Mouse (Mus musculus): ENCODE measurements around the gene Snrpb. TPM values are rescaled to one million over a fixed set of nuclear protein-coding genes. Genes with fewer than 3 reads are reported as not detected.

Snrpb gene
- polyA plus RNA-seq, 1 experiment from 2014 or later = 362 TPM

DNA sequence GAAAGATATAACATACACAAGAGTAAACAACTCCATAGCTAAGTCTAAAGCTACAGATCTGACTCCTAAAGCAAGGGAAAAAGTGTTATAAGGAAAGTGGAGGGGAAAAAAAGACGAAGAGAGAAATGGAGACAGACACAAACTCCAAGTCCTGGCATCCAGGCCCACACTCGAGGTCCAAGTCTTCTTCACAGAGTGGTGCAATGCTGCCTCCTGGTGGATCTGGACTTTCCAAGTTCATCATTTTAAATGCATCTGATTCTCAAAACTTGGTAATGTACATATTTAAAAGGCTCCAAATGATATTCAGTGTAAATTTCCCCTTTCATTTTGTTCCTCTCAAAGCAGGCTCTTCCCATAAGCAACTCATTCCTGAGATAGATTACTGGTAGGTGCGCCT is 11.3 kb downstream of the Snrpb start:
- Histone ChIP-seq H3K9me3 (no peaks in the 10 kb centered on the region), H3K4me3 (no peak overlapping the region), H3K4me2 (no peak overlapping the region), H3K36me3 (peaks cover 43% of the 10 kb centered on the region), H3K27me3 (no peaks in the 10 kb centered on the region), H3K9ac (no peak overlapping the region), H3K4me1 (replicated peaks) (peaks cover 5% of the 10 kb centered on the region), H3K27ac (replicated peaks) (no peak overlapping the region)
- 57% methylated on average over 3 of the region's 3 CpGs for WGBS
- ATAC-seq (ENCODE audit: low read depth) = no peak

DNA sequence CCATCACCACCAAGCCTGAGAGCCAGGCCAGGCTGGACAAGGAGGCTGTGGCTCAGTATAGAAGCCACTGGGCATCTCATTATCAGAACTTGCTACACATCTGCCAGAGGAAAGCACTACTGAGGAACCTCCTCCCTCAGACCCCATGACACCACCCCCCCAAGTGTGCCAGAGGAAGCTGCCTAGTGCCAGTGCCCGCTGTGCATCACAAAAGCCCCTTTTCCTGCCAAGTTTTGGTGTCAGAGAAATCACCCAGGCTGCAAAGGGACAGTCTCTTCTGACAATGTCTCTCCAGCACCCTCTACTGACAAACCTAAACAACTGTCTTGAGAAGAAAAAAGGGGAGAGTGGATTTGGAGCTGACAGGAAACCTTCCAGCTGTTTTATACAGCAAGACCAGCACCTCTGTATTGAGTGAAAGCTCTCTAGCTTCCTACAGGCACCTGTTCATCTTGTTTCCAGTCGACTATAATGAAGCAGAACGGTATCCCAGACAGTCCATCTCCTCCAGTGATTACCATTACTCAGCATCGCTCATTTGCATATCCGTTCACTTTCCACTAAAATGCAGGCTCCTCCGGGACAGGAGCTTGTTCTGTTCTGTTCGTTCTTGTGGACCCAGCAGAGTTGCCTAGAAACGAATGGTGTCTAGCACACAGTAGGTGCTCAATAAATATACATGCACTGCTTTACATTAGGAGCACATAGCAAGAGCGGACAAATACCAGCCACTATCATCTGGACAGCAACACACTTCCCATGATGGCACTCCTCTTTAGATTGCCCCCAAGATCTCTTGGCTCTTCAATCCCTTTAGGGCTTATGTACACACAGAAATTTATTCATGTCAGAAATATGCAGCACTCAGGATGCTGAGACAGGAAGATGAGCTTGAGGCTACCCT is 12.6 kb downstream of the Snrpb start:
- ATAC-seq (ENCODE audit: low read depth) = peak; percentile 85
- no peak overlapping the region for H3K4me3 ChIP-seq
- no peak overlapping the region for H3K9ac ChIP-seq
- peak overlapping the region; percentile 59 for H3K27ac ChIP-seq (replicated peaks)
- H3K4me1 ChIP-seq (replicated peaks) = peaks cover 5% of the 10 kb centered on the region
- H3K4me2 ChIP-seq = no peak overlapping the region
- 55% methylated on average over 9 of the region's 9 CpGs for WGBS
- H3K27me3 ChIP-seq = no peaks in the 10 kb centered on the region
- no peaks in the 10 kb centered on the region for H3K9me3 ChIP-seq
- peaks cover 30% of the 10 kb centered on the region for H3K36me3 ChIP-seq

DNA sequence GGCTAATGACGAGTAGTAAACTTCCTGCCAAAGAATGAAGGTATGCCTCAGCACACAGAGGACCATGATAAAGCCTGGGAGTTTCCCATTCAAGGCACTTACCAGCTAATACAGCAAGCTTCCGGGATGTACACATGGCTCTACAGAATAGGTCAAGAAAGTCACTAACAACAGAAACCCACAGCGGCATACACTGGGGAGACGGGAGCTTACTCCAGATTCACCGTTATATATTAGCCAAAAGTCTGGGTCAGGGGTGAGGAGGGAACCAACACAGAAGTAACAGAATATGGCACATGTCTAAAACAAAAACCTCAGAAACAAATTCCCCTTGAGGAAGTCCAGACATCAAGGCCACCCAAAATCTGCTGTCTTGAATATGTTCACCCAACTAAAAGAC is 16.5 kb downstream of the Snrpb start:
- Histone ChIP-seq H3K4me3 (no peak overlapping the region), H3K4me2 (no peak overlapping the region), H3K4me1 (replicated peaks) (peaks cover 5% of the 10 kb centered on the region), H3K36me3 (peaks cover 3% of the 10 kb centered on the region; the same call in 1 of the 2 replicates), H3K27me3 (no peaks in the 10 kb centered on the region), H3K9ac (no peak overlapping the region), H3K9me3 (no peaks in the 10 kb centered on the region), H3K27ac (replicated peaks) (no peak overlapping the region)
- no peak for ATAC-seq (ENCODE audit: low read depth)
- WGBS = 85% methylated on average over 5 of the region's 5 CpGs

DNA sequence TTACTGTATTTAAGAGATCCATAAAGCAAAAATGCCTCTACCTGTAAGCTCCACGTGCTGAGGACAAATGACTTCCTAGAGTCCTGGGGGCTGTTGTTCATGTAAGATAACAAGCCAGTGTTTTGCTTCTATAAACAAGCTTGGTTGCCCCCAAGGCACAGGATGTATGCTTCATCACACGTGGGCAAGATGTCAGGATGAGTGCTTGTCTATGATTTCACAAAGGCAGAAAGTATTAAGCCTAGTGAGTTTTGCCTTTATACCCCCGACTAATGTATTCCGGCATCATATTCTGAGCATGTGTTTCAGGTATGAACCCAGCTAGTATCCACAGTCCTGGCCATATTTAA is 21.1 kb downstream of the Snrpb start:
- Histone ChIP-seq H3K9me3 (no peaks in the 10 kb centered on the region), H3K4me2 (no peak overlapping the region), H3K27ac (replicated peaks) (no peak overlapping the region), H3K9ac (no peak overlapping the region), H3K4me3 (no peak overlapping the region), H3K27me3 (no peaks in the 10 kb centered on the region), H3K36me3 (no peaks in the 10 kb centered on the region), H3K4me1 (replicated peaks) (no peaks in the 10 kb centered on the region)
- ATAC-seq (ENCODE audit: low read depth) = no peak
- WGBS = 59% methylated on average over 4 of the region's 4 CpGs

DNA sequence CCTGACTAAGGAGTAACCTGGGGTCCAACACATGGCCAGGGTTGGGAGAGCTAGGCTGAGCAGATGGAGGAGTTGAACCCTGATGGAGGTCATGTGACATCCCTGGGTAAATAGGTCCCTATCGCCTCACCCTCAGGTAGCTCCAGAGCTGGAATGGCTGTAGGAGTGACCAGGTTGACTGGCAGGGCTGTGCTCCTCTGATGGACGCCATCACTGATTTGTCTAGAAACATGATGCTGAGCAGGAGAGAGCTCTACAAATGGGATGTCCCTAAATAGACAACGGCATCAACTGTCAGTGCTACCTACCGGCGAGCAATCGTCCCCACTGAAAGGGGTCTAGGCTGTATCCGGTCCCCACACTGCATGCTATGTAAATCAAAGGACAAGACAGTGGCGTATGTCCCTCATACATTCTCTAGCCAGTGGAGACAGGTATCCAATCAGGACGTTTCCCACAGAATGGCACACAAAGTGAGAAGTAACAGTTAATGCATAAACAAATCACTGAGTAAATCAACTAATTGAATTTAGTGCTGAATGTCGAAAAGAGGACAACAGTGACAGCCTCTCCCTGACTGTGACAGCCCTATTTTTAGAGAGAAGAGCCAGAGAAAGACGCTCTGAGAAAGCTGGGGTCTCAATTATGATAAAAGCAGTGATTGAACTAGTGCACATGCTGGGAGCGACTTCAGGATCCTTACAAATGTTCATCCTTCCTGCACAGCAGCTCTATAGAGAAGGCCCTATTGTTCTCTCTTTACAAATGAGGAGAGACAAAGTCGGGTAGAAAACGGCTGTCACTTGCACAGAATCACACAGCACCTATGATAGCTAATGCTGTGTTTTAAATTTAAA is 21.7 kb downstream of the Snrpb start:
- no peaks in the 10 kb centered on the region for H3K9me3 ChIP-seq
- no peaks in the 10 kb centered on the region for H3K36me3 ChIP-seq
- no peak overlapping the region for H3K4me2 ChIP-seq
- no peak overlapping the region for H3K9ac ChIP-seq
- no peak overlapping the region for H3K4me3 ChIP-seq
- H3K4me1 ChIP-seq (replicated peaks) = no peaks in the 10 kb centered on the region
- no peak; the same call in 1 of the 2 replicates for ATAC-seq (ENCODE audit: low read depth)
- no peak overlapping the region for H3K27ac ChIP-seq (replicated peaks)
- WGBS = 53% methylated on average over 14 of the region's 14 CpGs
- H3K27me3 ChIP-seq = no peaks in the 10 kb centered on the region

DNA sequence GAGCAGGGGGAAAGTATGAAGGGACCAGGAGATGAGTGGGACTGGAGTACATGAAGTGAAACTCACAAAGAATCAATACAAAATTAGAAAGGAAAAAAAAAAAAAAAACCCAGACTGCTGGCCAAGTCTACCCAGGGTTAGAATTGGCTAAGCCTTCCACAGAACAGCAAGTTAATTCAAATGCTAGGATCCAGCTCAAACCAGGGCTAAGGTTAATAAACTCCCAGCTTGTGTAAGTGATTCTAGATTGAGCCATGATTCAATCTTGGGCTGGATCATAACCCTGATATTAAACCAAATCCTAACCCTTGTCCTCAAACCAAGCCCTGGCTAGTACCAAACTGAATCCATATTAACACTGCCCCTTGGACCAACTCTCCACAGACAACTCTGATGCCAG is 23.4 kb downstream of the Snrpb start:
- Histone ChIP-seq H3K27me3 (no peaks in the 10 kb centered on the region), H3K4me1 (replicated peaks) (no peaks in the 10 kb centered on the region), H3K27ac (replicated peaks) (no peak overlapping the region), H3K36me3 (no peaks in the 10 kb centered on the region), H3K4me2 (no peak overlapping the region), H3K9me3 (no peaks in the 10 kb centered on the region), H3K9ac (no peak overlapping the region), H3K4me3 (no peak overlapping the region)
- no peak for ATAC-seq (ENCODE audit: low read depth)

DNA sequence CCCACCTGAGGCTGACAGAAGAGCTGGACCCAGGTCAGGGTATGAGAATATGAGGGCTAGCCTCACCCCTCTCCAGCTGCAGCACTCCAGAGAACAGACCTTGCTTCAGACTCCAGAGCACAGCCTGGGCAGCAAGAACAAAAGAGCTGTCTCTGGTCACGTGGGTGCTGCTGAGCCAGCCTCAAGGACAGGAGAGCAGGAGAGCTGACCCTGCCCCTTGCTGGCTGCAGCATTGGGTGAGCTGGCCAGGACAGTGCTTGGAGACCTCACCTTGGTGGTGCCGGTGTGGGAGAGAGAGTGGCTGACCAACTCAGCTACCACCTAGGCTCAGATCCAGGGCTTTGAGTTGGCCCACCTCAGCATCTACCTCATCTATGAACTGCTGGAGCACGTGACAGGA is 24.0 kb downstream of the Snrpb start:
- Histone ChIP-seq H3K9ac (no peak overlapping the region), H3K9me3 (no peaks in the 10 kb centered on the region), H3K4me3 (no peak overlapping the region), H3K4me1 (replicated peaks) (no peaks in the 10 kb centered on the region), H3K27ac (replicated peaks) (no peak overlapping the region), H3K27me3 (no peaks in the 10 kb centered on the region), H3K4me2 (no peak overlapping the region), H3K36me3 (no peaks in the 10 kb centered on the region)
- WGBS = 80% methylated on average over 3 of the region's 3 CpGs
- no peak for ATAC-seq (ENCODE audit: low read depth)

DNA sequence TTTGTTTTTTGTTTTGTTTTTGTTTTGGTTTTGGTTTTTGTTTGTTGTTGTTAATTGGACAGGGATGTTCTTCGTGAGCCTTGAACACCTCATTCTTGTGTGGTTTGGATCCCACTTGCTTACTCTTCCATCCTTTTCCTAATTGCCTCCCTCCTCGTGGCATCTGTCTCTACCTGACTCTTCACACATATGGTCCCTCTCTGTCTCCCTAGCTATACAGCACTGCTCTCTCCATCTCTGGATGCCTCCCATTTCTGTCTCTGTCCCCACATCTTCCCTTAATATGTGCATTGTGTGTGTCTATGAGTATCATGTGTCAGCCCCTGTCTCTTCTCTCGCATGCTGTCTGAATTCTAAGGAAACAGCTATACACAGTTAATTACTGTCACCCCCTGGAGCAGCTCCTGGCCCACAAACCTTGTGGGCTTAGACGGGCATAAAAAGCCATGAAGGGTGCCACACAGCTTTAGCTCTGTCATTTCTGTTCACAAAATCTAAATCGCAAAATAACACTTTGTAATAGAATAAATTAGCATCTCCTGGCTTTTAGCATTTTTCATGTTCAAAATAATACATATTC is 33.0 kb downstream of the Snrpb start:
- H3K9ac ChIP-seq = no peak overlapping the region
- no peaks in the 10 kb centered on the region for H3K36me3 ChIP-seq
- no peaks in the 10 kb centered on the region for H3K9me3 ChIP-seq
- H3K27ac ChIP-seq (replicated peaks) = no peak overlapping the region
- no peak overlapping the region for H3K4me3 ChIP-seq
- ATAC-seq (ENCODE audit: low read depth) = no peak
- WGBS = 72% methylated on average over 5 of the region's 5 CpGs
- H3K27me3 ChIP-seq = no peaks in the 10 kb centered on the region
- H3K4me1 ChIP-seq (replicated peaks) = no peaks in the 10 kb centered on the region
- no peak overlapping the region for H3K4me2 ChIP-seq

DNA sequence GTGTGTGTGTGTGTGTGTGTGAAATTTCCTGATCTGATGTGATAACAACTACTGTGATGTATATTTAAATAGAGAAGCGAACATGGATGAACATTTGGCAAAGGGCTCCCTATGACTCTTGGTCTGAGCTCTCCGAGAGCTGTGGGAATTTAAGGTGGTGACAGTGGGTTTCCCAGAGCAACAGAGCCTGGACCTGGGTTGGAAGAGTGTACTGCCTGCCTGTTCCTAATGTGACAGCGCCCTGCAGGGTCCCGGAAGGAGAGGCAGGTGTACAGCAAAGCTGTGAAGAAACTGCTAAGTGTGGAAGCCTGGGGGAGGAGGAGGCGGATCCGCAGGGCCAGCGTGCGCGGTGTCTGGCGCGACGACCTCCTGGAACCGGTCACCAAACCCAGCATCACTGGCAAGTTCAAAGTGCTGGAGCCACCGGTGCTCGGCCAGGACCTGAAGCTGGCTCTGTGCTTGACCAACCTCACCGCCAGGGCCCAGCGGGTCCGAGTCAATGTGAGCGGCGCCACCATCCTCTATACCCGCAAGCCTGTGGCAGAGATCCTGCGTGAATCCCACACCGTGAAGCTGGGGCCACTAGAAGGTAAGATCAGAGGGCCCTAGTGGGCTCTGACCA is 34.4 kb downstream of the Snrpb start:
- no peaks in the 10 kb centered on the region for H3K36me3 ChIP-seq
- no peaks in the 10 kb centered on the region for H3K9me3 ChIP-seq
- no peak overlapping the region for H3K4me2 ChIP-seq
- no peaks in the 10 kb centered on the region for H3K4me1 ChIP-seq (replicated peaks)
- no peak overlapping the region for H3K27ac ChIP-seq (replicated peaks)
- 87% methylated on average over 23 of the region's 23 CpGs for WGBS
- no peak overlapping the region for H3K4me3 ChIP-seq
- ATAC-seq (ENCODE audit: low read depth) = no peak
- H3K27me3 ChIP-seq = no peaks in the 10 kb centered on the region
- no peak overlapping the region for H3K9ac ChIP-seq

DNA sequence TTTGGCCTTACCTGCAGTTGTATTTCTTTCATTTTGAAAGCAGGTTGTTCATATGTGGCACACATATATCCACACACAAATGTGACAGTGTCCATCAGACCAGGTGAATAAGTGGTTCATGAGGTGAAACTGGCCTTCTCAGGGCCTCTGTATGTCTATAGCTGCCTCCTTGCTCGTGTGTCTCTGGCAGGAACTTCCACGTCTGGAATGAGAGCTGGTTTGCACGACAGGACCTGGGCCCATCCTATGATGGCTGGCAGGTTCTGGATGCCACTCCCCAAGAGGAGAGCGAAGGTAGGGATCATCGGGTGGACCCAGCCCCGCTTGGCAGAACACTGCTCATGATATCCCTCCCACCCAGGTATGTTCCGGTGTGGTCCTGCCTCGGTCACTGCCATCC is 36.2 kb downstream of the Snrpb start:
- ATAC-seq (ENCODE audit: low read depth) = no peak
- H3K36me3 ChIP-seq = no peaks in the 10 kb centered on the region
- H3K9me3 ChIP-seq = no peaks in the 10 kb centered on the region
- H3K27me3 ChIP-seq = no peaks in the 10 kb centered on the region
- no peak overlapping the region for H3K27ac ChIP-seq (replicated peaks)
- no peak overlapping the region for H3K4me3 ChIP-seq
- H3K4me1 ChIP-seq (replicated peaks) = no peaks in the 10 kb centered on the region
- no peak overlapping the region for H3K4me2 ChIP-seq
- 94% methylated on average over 8 of the region's 8 CpGs for WGBS
- H3K9ac ChIP-seq = no peak overlapping the region

DNA sequence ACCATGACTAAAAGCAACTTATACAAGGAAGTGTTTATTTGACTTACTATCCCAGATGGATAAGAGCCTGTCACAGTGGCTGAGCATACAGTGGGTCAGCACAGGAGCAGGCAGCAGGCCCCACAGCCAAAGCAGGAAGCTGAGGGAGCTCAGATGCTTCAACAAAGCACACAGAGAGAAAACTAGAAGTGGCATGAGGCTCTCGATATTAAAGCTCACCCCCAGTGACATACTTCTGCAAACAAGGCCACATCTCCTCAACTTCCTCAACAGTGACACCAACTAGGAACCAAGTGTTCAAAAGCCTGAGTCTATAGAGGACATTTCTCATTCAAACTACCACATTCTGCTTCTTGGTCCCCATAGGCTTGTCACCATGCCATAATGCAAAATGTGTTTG is 49.5 kb downstream of the Snrpb start:
- no peaks in the 10 kb centered on the region for H3K27me3 ChIP-seq
- no peak overlapping the region for H3K9ac ChIP-seq
- H3K4me3 ChIP-seq = no peak overlapping the region
- no peaks in the 10 kb centered on the region for H3K9me3 ChIP-seq
- H3K4me1 ChIP-seq (replicated peaks) = peaks cover 12% of the 10 kb centered on the region; the same call in 1 of the 2 replicates
- H3K36me3 ChIP-seq = no peaks in the 10 kb centered on the region
- H3K27ac ChIP-seq (replicated peaks) = no peak overlapping the region
- no peak for ATAC-seq (ENCODE audit: low read depth)
- H3K4me2 ChIP-seq = no peak overlapping the region
- 78% methylated on average over 1 of the region's 1 CpGs for WGBS

DNA sequence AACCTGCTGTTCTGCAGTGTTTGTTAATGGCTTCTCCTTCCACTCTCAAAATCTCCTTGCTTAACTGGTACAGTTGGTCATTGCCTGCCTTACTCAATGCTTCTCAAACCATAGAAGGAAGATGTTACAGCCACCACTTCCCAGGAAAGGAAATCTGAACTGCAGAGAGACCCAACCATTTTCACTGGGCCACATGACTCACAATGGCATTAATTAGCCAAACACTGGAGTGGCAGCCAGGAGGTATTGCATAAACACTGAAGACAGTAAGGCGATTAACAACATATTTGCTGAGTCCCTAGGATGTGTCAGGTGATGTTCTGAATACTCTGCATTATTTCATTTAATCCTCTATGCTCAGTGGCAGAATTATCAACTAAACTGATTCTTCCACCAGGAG is 53.1 kb downstream of the Snrpb start:
- H3K9ac ChIP-seq = no peak overlapping the region

More for the DNA sequence above, 53.1 kb downstream of the Snrpb start:
- ATAC-seq (ENCODE audit: low read depth) = no peak
- Histone ChIP-seq H3K36me3 (no peaks in the 10 kb centered on the region), H3K27ac (replicated peaks) (no peak overlapping the region), H3K4me3 (no peak overlapping the region), H3K27me3 (no peaks in the 10 kb centered on the region), H3K9me3 (no peaks in the 10 kb centered on the region), H3K4me2 (no peak overlapping the region), H3K4me1 (replicated peaks) (peaks cover 12% of the 10 kb centered on the region; the same call in 1 of the 2 replicates)
- 86% methylated on average over 1 of the region's 1 CpGs for WGBS
